Mouse (Mus musculus): Measurements from ENCODE around the gene Cdipt. TPM values are rescaled to one million over a fixed set of nuclear protein-coding genes. Genes with fewer than 3 reads are reported as not detected.

Cdipt gene
- polyA plus RNA-seq, 1 experiment from 2014 or later, result 87.2 TPM

- 96% methylated on average over 12 of the region's 12 CpGs for WGBS
- no peak for ATAC-seq (ENCODE audit: low FRiP score, low read depth)
- Histone ChIP-seq H3K9me3 (no peaks in the 10 kb centered on the region), H3K4me2 (replicated peaks) (peak overlapping the region; percentile 91; the same call in 1 of the 2 replicates), H3K27ac (replicated peaks) (no peak overlapping the region), H3K4me3 (peak overlapping the region; percentile 74; the same call in 1 of the 2 replicates), H3K36me3 (peaks cover 43% of the 10 kb centered on the region), H3K27me3 (no peaks in the 10 kb centered on the region), H3K9ac (replicated peaks) (no peak overlapping the region), H3K4me1 (peaks cover 51% of the 10 kb centered on the region)
Observed at GRCm38 (mm10) chr7:127014993-127015392, 39.3 kb downstream of the Cdipt start.

DNA sequence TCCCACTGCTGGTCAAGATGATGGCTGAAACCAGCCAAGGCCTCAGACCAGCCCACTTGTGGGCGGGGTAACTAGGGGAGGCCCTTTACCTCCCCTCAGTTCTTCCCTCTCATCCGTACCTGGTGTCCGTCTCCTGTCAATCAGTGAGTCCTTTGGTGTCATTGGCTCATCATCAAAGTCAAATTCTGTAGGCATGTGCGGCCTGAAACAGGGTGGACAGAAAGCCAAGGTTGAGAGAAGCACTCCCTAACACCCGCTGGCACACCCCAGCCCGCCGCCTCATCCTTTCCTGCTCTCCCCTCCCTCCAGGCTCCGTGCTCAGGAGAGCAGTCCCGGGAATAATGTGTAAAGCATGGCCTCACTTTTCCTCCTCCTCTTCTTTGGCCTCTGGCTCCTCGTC lies 40.4 kb downstream of the Cdipt start:
- Histone ChIP-seq H3K4me2 (replicated peaks) (peak overlapping the region; percentile 91), H3K27me3 (no peaks in the 10 kb centered on the region), H3K4me1 (peaks cover 62% of the 10 kb centered on the region), H3K9me3 (no peaks in the 10 kb centered on the region), H3K9ac (replicated peaks) (peak overlapping the region; percentile 92), H3K27ac (replicated peaks) (peak overlapping the region; percentile 95), H3K36me3 (peaks cover 39% of the 10 kb centered on the region), H3K4me3 (peak overlapping the region; percentile 74)
- peak; percentile 27 for ATAC-seq (ENCODE audit: low FRiP score, low read depth)
- WGBS, result 2% methylated on average over 10 of the region's 10 CpGs

- Histone ChIP-seq H3K4me3 (peak within 1 kb of the TSS; percentile 74), H3K4me1 (peaks cover 64% of the 10 kb centered on the region), H3K9ac (replicated peaks) (peak within 1 kb of the TSS; percentile 92), H3K27ac (replicated peaks) (peak within 1 kb of the TSS; percentile 95), H3K36me3 (peaks cover 39% of the 10 kb centered on the region), H3K27me3 (no peaks in the 10 kb centered on the region), H3K9me3 (no peaks in the 10 kb centered on the region), H3K4me2 (replicated peaks) (peak within 1 kb of the TSS; percentile 91)
- no peak for ATAC-seq (ENCODE audit: low FRiP score, low read depth)
Observed at GRCm38 (mm10) chr7:127016481-127016485, 40.6 kb downstream of the Cdipt start, which contains the start of gene Pagr1b. Pagr1b (minus strand) TSS chr7:127016484.

DNA sequence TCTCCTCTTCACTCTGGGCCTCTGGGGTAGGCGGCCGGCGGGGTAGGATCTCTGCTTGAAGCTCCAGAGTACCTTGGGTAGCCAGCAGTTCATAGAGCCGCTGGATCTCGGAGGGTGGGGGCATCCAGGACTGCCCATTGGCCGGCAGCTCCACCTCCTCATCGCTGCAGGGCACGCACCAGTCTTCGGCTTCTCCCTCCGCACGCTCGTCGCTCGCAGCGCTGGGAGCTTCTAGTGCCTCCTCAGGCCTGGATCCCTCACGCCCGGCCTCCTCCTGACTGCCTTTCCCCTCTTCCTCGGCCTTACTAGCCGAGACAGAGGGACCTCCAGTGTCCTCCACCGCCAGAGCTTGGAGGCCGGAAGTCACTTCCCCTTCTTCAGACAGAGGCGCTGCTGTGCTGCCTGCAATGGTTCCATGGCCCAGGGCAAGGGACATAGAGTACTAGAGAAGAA lies 40.8 kb downstream of the Cdipt start:
- Histone ChIP-seq H3K27ac (replicated peaks) (peak overlapping the region; percentile 95), H3K9me3 (no peaks in the 10 kb centered on the region), H3K9ac (replicated peaks) (peak overlapping the region; percentile 92), H3K36me3 (peaks cover 39% of the 10 kb centered on the region), H3K4me2 (replicated peaks) (peak overlapping the region; percentile 91), H3K4me1 (peaks cover 66% of the 10 kb centered on the region), H3K27me3 (no peaks in the 10 kb centered on the region), H3K4me3 (peak overlapping the region; percentile 74)
- peak; percentile 25 for ATAC-seq (ENCODE audit: low FRiP score, low read depth)
- under 1% methylated on average over 20 of the region's 22 CpGs for WGBS

DNA sequence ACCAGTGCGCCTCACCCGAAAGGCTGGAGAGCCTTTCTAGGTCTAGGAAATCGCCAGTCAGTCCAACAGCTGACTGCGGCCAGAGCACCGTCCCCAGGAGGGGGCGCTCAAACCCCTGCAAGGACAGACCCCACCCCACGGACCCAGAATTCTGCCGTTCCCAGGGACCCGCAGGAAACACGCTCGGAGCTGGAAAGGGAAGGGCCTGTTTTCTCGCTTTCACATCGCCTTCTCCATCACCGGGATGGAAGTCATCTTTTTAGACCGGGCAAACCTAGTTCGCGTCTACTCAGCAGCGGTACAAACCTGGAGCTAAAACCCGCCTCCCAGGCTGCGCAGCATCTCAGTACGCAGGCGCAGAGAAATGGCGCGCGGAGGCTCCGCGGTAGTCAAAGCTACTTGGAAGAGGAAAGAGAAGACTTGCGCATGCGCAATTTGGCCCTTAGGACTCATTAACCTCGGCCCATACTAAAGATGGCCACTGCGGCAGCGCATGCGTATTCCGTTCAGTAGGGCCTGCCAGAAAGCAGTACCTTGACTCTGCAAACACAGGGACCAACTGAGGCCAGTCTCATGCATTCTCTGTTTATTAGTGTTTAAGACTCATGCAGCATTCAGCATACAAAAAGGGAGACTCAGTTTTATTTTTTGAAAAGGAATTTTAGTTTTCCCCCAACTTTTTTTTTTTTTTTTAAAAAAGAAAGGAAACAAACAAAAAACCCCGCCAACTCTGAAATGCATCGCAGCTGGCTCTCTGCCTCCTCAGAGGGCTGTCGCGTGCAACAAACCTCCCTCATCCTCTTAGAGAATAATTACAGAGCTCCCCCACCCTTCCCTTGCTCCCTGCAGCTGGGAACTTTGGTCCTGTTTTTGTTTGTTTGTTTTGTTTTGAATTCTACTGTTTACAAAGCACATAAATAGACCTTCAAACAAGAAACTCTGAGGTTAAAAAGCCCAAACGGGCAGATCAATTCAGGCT lies 41.5 kb downstream of the Cdipt start, which contains the start of gene Pagr1a:
Gene Pagr1a, minus strand, starts transcription at position 382 of the 979 bp plus-strand sequence.
- ATAC-seq (ENCODE audit: low FRiP score, low read depth), result peak; percentile 79
- Histone ChIP-seq H3K4me1 (peaks cover 70% of the 10 kb centered on the region), H3K4me3 (peak within 1 kb of the TSS; percentile 74), H3K27me3 (no peaks in the 10 kb centered on the region), H3K36me3 (peaks cover 35% of the 10 kb centered on the region), H3K9ac (replicated peaks) (peak within 1 kb of the TSS; percentile 92), H3K4me2 (replicated peaks) (peak within 1 kb of the TSS; percentile 91), H3K27ac (replicated peaks) (peak within 1 kb of the TSS; percentile 95), H3K9me3 (no peaks in the 10 kb centered on the region)
- WGBS, result 4% methylated on average over 39 of the region's 39 CpGs

- ATAC-seq (ENCODE audit: low FRiP score, low read depth), result no peak
- Histone ChIP-seq H3K27ac (replicated peaks) (peak overlapping the region; percentile 61), H3K4me1 (peaks cover 76% of the 10 kb centered on the region), H3K9ac (replicated peaks) (peak overlapping the region; percentile 44; the same call in 1 of the 2 replicates), H3K27me3 (no peaks in the 10 kb centered on the region), H3K36me3 (peaks cover 36% of the 10 kb centered on the region), H3K4me3 (no peak overlapping the region), H3K4me2 (replicated peaks) (0 out of 2 replicates have a peak overlapping the region, but pooled peaks have one; percentile 5), H3K9me3 (no peaks in the 10 kb centered on the region)
- 61% methylated on average over 6 of the region's 6 CpGs for WGBS
Observed at GRCm38 (mm10) chr7:127017950-127018345, 42.2 kb downstream of the Cdipt start.

DNA sequence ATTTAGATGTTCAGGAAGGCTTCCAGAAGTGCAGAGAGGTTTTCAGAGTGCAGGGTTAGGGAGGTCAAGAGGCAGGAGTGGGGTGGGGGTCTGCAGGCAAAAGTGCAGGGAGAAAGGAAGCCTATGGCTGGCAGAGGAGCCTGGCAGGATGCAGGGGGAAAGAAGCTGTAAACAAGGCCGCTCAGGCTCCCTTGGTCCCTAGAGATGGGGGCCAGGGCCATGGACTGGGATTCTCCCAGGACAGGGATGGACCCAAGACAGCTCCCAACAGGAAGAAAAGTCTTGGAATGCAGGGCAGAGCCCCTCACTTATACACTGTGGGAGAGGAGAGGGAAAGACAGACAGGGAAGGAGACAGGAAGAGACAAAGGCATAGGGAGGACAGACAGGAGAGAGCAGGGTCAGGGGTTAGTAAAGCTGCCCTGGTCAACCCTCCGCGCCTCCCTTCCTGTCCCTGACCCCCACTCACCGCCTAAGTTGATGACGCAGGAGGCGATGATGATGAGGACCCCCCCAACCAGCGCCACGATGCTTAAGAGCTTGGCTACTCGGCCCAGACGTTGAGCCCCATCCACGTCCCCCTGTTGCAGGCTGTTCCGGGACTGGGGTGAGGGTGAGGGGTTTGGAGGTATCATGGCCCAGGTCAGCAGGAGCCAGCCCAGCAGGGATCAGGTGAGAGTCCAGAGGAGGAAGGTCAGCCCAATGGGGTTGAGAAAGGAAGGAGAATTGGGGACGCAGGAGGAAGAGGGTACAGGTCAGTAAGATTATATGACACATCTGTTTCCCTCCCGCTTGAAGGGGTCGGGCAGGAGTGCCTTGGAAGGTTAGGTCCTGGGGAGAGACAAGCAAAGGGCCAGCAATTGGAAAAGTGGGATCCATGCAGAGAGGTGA lies 42.9 kb downstream of the Cdipt start:
- 84% methylated on average over 15 of the region's 15 CpGs for WGBS
- no peak for ATAC-seq (ENCODE audit: low FRiP score, low read depth)
- H3K27ac ChIP-seq (replicated peaks), result peak overlapping the region; percentile 61; the same call in 1 of the 2 replicates

GRCm38 (mm10) chr7:127019306-127019960 lies 43.7 kb downstream of the Cdipt start:
- Histone ChIP-seq H3K36me3 (peaks cover 36% of the 10 kb centered on the region), H3K27ac (replicated peaks) (no peak overlapping the region), H3K4me1 (peaks cover 87% of the 10 kb centered on the region), H3K9ac (replicated peaks) (peak overlapping the region; percentile 69; the same call in 1 of the 2 replicates), H3K4me2 (replicated peaks) (peak overlapping the region; percentile 98), H3K4me3 (peak overlapping the region; percentile 47; the same call in 1 of the 2 replicates), H3K27me3 (no peaks in the 10 kb centered on the region), H3K9me3 (no peaks in the 10 kb centered on the region)
- WGBS, result 85% methylated on average over 14 of the region's 14 CpGs
- no peak for ATAC-seq (ENCODE audit: low FRiP score, low read depth)

More for the DNA sequence above, 42.9 kb downstream of the Cdipt start:
- no peak overlapping the region for H3K4me2 ChIP-seq (replicated peaks)
- peaks cover 36% of the 10 kb centered on the region for H3K36me3 ChIP-seq
- H3K4me3 ChIP-seq, result 0 out of 2 replicates have a peak overlapping the region, but pooled peaks have one; percentile 2
- H3K9me3 ChIP-seq, result no peaks in the 10 kb centered on the region
- no peaks in the 10 kb centered on the region for H3K27me3 ChIP-seq
- H3K9ac ChIP-seq (replicated peaks), result peak overlapping the region; percentile 25
- peaks cover 84% of the 10 kb centered on the region for H3K4me1 ChIP-seq

- Histone ChIP-seq H3K4me1 (peaks cover 87% of the 10 kb centered on the region), H3K4me3 (peak overlapping the region; percentile 47), H3K27ac (replicated peaks) (peak overlapping the region; percentile 99; the same call in 1 of the 2 replicates), H3K27me3 (no peaks in the 10 kb centered on the region), H3K4me2 (replicated peaks) (peak overlapping the region; percentile 98), H3K36me3 (peaks cover 36% of the 10 kb centered on the region), H3K9me3 (no peaks in the 10 kb centered on the region), H3K9ac (replicated peaks) (peak overlapping the region; percentile 69; the same call in 1 of the 2 replicates)
- 58% methylated on average over 3 of the region's 3 CpGs for WGBS
- ATAC-seq (ENCODE audit: low FRiP score, low read depth), result no peak
Observed at GRCm38 (mm10) chr7:127020031-127020430, 44.3 kb downstream of the Cdipt start.

DNA sequence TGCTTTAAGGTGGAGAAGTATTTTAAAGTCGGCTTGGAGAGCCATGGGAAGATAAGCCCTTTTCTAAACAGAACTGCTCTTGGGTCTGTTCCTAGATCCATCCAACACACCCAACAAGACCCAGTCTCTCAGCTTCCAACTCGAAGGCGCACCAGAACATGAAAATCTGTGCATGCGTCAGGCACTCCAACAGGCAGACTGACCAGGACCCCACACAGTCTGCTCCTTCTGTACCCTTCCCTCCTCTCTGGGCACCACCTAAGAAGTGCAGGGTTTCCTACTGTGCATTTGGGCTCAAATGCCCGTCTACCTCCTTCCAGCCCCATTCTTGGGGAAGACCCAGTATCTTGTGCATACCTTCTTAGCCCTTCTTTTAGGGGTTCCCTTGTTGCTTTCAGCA lies 44.8 kb downstream of the Cdipt start:
- Histone ChIP-seq H3K4me1 (peaks cover 84% of the 10 kb centered on the region), H3K4me3 (peak overlapping the region; percentile 47), H3K4me2 (replicated peaks) (peak overlapping the region; percentile 98), H3K27me3 (no peaks in the 10 kb centered on the region), H3K27ac (replicated peaks) (peak overlapping the region; percentile 99), H3K36me3 (peaks cover 32% of the 10 kb centered on the region), H3K9me3 (no peaks in the 10 kb centered on the region), H3K9ac (replicated peaks) (peak overlapping the region; percentile 69)
- no peak for ATAC-seq (ENCODE audit: low FRiP score, low read depth)
- 22% methylated on average over 5 of the region's 5 CpGs for WGBS

DNA sequence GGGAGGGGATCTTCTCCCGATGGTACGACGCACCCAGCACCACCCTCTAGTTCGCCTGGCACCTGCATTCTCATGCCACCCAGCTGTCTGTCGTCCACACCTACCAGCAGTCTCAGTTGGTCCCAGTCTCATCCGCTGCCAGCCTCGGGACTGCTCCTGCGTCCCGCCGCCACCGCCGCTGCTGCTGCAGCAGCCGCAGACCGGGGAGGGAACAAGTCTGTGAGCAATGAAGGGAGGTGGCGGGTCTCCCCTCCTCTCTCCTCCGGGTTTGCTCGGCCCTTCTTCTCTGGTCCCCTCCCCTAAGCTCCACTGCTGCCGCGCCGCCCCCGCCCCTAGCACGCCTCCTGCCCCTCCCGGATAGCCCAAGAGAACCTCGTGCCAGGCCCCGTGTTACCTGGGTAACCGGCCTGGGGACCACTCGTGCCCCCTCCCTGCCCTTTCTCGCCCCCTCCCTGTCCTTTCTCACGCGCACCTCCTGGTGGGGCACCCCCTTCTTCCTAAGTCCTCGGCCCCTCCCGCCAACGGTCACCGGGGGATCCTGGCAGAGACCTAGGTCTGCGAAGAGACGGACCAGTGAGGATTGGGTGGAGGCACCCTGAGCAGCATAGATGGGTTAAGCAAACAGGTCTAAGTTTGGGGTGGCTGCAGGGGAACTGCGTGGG lies 45.3 kb downstream of the Cdipt start, which contains the start of the genes Gm42742 and Prrt2:
Gene Gm42742, minus strand, starts transcription at position 197 of the 662 bp plus-strand sequence.
Gene Prrt2, minus strand, starts transcription at position 311 of the 662 bp plus-strand sequence.
- Histone ChIP-seq H3K27me3 (no peaks in the 10 kb centered on the region), H3K4me3 (peak within 1 kb of the TSS; percentile 47), H3K9me3 (no peaks in the 10 kb centered on the region), H3K4me2 (replicated peaks) (peak within 1 kb of the TSS; percentile 98), H3K4me1 (peaks cover 78% of the 10 kb centered on the region), H3K27ac (replicated peaks) (peak within 1 kb of the TSS; percentile 99), H3K9ac (replicated peaks) (peak within 1 kb of the TSS; percentile 69), H3K36me3 (peaks cover 30% of the 10 kb centered on the region)
- 2% methylated on average over 36 of the region's 37 CpGs for WGBS
- ATAC-seq (ENCODE audit: low FRiP score, low read depth), result peak; percentile 17; the same call in 1 of the 2 replicates

Data from midbrain, embryonic 12.5 days (tissue).